Mouse (Mus musculus) liver, adult 2 months (tissue): ENCODE measurements at regions not wholly inside any gene's neighbourhood (a gene's known extent, or its start where the extent isn't known, plus 50 kb on each side); places are given as distances from the start of the nearest gene placed in this dataset.

Experiments used
- CTCF ChIP-seq: fragments of 200-500 bp; IDR thresholded peaks from 2 replicates; pipeline ENCODE4 v1.5.1; 2011; ENCODE audit warnings: low read depth, low read length, control low read depth
- POLR2A ChIP-seq: fragments of 200-500 bp; IDR thresholded peaks from 2 replicates; pipeline ENCODE4 v1.6.1; 2011; ENCODE audit warnings: low read length, control low read depth; ENCODE audit not compliant: insufficient read depth; ENCODE audit errors: extremely low read depth

- TF ChIP-seq CTCF: no peak
- TF ChIP-seq POLR2A: no peak
Measured at GRCm38 (mm10) chr8:28125021-28125420, 677.6 kb downstream of the Poteg start.
